Mouse (Mus musculus) embryo, embryonic 10 days (tissue): ENCODE measurements around the gene Ppfia3.
"Not testable (repeated sequence)": the region's sequence is repeated elsewhere in the genome, so short reads cannot be mapped to it uniquely, and the experiment has no call there.

Experiments
- DNase-seq: peaks from one replicate; pipeline ENCODE4 v3.0.0-alpha.2; 2015; ENCODE audit warnings: low spot score

Ppfia3 gene

GRCm38 (mm10) chr7:45366652-45367019, at the start of gene Ppfia3:
Gene Ppfia3 (minus strand): TSS chr7:45367019.
- DNase-seq = no peak

GRCm38 (mm10) chr7:45415636-45416035, 48.8 kb upstream of the Ppfia3 start:
- no peak for DNase-seq

- no peak for DNase-seq
These were observed 48.0 kb upstream of the Ppfia3 start for GRCm38 (mm10) chr7:45414740-45415224.

GRCm38 (mm10) chr7:45413864-45414739, 47.3 kb upstream of the Ppfia3 start:
- peak; percentile 18 for DNase-seq

- peak; percentile 65 for DNase-seq
These were observed 46.5 kb upstream of the Ppfia3 start, which contains the start of gene Ntf5 for GRCm38 (mm10) chr7:45413113-45413863. Gene Ntf5 (plus strand): TSS chr7:45413695.

GRCm38 (mm10) chr7:45412421-45412820, 45.6 kb upstream of the Ppfia3 start:
- DNase-seq = no peak

- DNase-seq = no peak
These were observed 42.8 kb upstream of the Ppfia3 start for GRCm38 (mm10) chr7:45409497-45410163.

- no peak for DNase-seq
These were observed 42.1 kb upstream of the Ppfia3 start for GRCm38 (mm10) chr7:45408949-45409348.

- DNase-seq = no peak
These were observed 41.5 kb upstream of the Ppfia3 start for GRCm38 (mm10) chr7:45408351-45408750.

GRCm38 (mm10) chr7:45407836-45408235, 41.0 kb upstream of the Ppfia3 start:
- DNase-seq = no peak

- DNase-seq = peak; percentile 18
These were observed 39.6 kb upstream of the Ppfia3 start for GRCm38 (mm10) chr7:45406157-45407156.

- peak; percentile 67 for DNase-seq
These were observed 38.6 kb upstream of the Ppfia3 start, which contains the start of gene Kcna7 for GRCm38 (mm10) chr7:45405091-45406075. Gene Kcna7 (plus strand): TSS chr7:45405653.

- peak; percentile 85 for DNase-seq
These were observed 36.9 kb upstream of the Ppfia3 start for GRCm38 (mm10) chr7:45403532-45404261.

GRCm38 (mm10) chr7:45401521-45402085, 34.8 kb upstream of the Ppfia3 start:
- DNase-seq = no peak

- no peak for DNase-seq
These were observed 30.0 kb upstream of the Ppfia3 start for GRCm38 (mm10) chr7:45396787-45397186.

- not testable (repeated sequence) for DNase-seq
These were observed 29.5 kb upstream of the Ppfia3 start for GRCm38 (mm10) chr7:45396337-45396775.

- DNase-seq = peak; percentile 100
These were observed 28.9 kb upstream of the Ppfia3 start, which contains the start of gene Snrnp70 for GRCm38 (mm10) chr7:45395578-45396336. Gene Snrnp70 (minus strand): TSS chr7:45395742.

GRCm38 (mm10) chr7:45395129-45395541, 28.3 kb upstream of the Ppfia3 start:
- DNase-seq = peak; percentile 78
